Mouse (Mus musculus): ENCODE measurements around the gene Plekhm1.
A peak's percentile ranks its signal among the peaks of the same experiment; 100 is the strongest.

The Plekhm1 gene

DNA sequence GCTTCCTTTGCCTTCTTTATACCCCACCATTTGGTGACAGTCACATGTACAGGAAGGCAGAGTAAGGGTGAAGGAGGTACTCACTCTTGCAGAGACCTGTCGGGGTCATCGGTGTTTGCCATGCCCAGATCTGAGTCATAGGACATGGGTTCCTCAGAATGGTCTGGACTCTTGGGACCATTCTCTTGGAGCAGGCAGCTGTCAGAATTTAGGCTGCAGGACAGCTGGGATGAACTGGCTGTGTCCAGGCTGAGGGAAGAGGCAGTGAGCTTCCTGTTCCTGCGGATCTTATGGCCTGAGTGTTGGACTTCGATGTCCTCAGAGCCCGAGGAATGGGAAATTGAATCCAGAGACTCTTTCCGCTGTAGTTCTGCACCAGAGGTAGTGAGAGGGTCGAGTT is 17.9 kb downstream of the Plekhm1 start:
- no peak for ATAC-seq (ENCODE audit: low TSS enrichment)

DNA sequence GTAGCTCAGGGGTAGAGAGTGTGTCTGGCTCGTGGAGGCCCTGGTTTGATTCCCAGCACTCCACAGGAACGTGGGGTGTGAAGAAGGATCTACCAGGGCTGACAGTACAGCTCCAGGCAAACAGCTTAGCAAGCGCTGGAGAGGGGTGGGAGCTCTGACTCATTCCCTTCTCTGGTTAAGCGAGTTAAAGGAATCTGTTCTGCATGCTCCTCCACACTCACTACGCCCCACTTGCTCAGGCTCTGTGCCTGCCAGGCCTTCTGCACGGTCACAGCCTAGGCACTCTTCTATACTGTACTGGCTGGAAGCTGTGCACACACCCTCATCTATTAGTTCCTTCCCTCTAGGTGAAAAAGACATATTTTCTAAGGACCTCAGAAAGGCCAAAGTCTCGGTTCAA is 18.5 kb downstream of the Plekhm1 start:
- ATAC-seq (ENCODE audit: low TSS enrichment) = peak; percentile 59; the same call in 1 of the 2 replicates

GRCm38 (mm10) chr11:103387870-103388526 is 24.5 kb downstream of the Plekhm1 start:
- no peak for ATAC-seq (ENCODE audit: low TSS enrichment)

DNA sequence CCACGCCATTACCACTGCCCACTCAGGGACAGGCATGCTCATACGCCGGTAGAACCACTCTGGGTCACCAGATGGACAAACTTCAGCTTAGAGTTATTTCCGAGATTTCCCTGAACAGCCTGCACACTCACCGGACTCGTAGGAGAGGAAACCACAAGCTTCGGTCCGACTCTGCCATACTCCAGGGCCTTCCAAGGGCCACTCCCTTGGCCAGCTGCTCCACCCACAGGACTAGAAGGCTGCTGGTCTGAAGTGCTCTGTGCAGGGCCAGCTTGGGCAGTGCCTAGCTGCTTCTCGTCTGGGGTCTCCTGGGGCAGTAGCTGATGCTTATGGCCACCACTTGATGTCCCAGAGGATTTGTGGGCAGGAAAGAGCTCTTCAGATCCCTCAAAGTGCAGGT is 25.7 kb downstream of the Plekhm1 start:
- no peak for ATAC-seq (ENCODE audit: low TSS enrichment)

DNA sequence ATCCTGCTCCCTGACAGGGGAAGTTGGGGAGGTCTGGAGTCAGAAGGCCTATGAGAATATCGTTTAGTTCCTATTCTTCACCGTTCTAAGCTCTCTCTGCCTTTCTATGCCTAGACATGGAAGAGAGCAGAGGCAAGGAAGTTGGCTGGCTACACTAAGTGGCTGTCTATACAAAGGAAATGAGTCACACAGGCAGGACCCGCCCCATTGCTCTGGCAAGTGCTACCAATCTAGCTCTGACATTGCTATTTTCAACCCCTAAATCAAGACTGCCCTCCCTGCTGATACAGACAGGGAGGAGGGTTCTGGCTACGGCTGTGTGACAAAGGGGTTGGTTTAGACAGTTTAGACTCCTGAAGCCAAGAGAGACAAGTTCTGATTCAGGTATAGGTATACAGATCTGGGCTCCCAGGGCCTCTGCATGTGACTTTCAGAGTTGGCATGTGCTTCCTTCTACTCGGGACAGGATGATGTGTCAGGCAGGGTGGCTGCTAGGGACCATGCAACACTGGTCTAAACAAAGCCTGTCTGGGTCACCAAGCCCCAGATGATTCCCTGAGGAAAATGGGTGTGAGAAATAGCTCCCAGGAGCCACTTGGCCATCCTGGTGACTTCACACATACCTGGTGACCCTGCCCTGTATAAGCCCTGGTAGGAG is 30.4 kb downstream of the Plekhm1 start:
- peak; percentile 89 for ATAC-seq (ENCODE audit: low TSS enrichment)

GRCm38 (mm10) chr11:103381505-103381904 is 31.0 kb downstream of the Plekhm1 start:
- ATAC-seq (ENCODE audit: low TSS enrichment) = no peak

GRCm38 (mm10) chr11:103380460-103380859 is 32.0 kb downstream of the Plekhm1 start:
- no peak for ATAC-seq (ENCODE audit: low TSS enrichment)

- ATAC-seq (ENCODE audit: low TSS enrichment) = no peak
These were observed 34.1 kb downstream of the Plekhm1 start for GRCm38 (mm10) chr11:103378341-103378740.

DNA sequence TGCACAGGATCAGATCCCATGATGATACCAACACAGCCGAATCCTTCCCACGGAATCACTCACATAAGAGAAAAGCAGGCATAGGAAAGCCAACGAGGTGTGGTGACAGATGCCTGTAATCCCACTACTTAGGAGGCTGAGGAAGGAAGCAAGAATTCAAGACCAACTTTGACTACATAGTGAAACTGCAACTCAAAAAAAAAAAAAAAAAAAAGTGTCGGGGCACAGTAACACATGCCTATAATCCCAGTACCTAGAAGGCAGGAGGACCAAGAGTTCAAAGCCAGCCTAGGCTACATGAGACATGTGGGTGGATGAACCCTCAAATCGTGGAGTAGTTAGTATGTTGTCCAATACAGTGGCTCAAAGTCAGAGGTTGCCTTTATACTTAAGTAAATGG is 36.7 kb downstream of the Plekhm1 start:
- no peak for ATAC-seq (ENCODE audit: low TSS enrichment)

DNA sequence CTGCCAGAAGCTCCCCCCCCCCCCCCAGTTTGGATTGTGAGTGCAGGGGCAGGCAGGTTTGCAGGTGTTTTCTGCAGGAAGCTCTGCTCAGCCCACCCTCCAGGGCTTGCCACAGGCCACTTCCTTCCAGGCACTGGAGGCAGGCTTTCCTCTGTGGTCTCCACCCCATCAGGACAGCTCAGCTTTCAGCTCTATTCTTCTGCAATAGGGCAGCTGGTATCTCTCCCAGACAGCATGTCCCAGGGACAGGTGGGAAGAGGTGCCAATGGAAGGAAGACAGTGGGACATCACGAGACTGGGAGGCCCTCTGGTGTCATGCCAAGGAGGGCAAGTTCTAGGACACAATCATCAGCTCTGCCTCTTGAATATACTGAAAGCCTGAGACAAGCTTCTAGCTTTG is 37.2 kb downstream of the Plekhm1 start:
- no peak for ATAC-seq (ENCODE audit: low TSS enrichment)

- no peak for ATAC-seq (ENCODE audit: low TSS enrichment)
These were observed 38.6 kb downstream of the Plekhm1 start for GRCm38 (mm10) chr11:103373922-103374321.

DNA sequence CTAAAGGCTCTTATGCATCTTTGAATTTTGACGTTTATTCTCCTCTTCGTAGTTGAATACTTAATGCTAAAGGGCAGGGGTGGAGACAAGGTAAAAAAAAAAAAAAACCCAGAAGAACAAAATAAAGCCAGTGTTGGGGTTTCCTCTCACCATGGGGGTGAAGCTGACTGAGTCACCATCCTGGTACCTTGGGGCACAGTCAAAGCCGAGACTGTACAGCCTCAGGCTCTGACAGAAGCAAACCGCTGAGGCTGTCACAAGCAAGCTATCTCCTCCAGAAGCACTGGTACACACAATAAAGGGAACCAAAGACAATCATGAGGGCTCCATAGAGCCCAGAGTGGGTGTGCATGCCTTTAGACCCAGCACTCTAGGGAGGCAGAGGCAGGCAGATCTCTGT is 39.9 kb downstream of the Plekhm1 start:
- ATAC-seq (ENCODE audit: low TSS enrichment) = no peak

- ATAC-seq (ENCODE audit: low TSS enrichment) = peak; percentile 15; the same call in 1 of the 2 replicates
These were observed 40.4 kb downstream of the Plekhm1 start for GRCm38 (mm10) chr11:103372068-103372467.

DNA sequence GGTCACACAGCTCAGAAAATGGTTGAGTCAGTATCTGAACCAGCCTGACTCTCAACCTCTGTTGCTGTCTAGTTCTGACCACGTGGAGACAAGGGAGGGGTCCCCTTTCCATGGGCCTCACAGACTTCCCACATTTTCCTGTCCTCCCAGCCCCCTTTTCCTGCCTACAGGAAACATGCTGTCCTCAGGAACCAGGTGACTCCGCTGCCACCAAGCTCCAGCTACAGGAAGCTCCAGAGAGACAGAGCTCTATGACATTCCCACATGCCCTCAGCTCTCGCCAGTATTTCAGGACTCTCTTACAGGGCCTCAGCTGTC is 41.3 kb downstream of the Plekhm1 start:
- ATAC-seq (ENCODE audit: low TSS enrichment) = no peak

DNA sequence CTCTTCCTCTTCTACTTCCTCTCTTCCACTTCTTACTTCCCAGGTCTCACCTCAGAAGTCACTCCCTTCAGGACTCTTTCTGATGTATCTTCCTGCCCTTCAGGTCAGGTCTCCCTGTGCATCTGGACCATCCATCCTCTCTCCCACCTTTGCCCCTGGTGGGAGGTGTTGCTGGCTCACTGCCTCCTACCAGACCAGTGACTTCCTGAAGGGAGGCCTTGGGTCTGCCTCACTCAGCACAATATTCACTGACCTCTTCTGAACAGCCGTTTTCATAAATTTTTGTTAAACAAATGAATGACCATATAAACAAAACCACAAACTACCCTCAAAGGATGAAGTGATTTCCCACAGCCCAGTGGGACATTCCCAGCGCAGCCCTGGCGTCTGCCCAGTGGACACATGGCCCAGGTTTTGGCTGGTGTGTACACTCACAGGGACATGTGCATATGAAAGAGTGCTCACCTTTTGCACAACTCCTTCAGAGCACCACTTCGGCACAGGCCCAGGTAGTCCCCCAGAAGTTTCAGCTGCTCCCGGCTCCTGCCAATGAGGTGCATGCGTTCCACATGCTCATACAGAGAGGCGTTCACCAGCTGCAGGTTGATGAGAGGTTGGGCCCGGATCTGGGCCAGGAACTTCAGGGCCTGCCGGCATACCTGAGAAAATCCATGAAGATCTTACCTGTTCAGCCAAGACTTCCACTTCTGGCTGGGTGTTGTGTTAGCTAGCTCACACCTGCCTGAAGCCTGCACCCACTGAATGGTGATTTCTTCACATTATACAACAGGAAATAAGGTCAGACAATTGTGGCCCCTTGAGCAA is 41.9 kb downstream of the Plekhm1 start:
- no peak for ATAC-seq (ENCODE audit: low TSS enrichment)

- ATAC-seq (ENCODE audit: low TSS enrichment) = no peak
These were observed 47.0 kb downstream of the Plekhm1 start for GRCm38 (mm10) chr11:103365530-103365929.

- ATAC-seq (ENCODE audit: low TSS enrichment) = peak; percentile 11; the same call in 1 of the 2 replicates
These were observed 47.5 kb downstream of the Plekhm1 start for GRCm38 (mm10) chr11:103365022-103365421.

GRCm38 (mm10) chr11:103364335-103364734 is 48.2 kb downstream of the Plekhm1 start:
- no peak for ATAC-seq (ENCODE audit: low TSS enrichment)

DNA sequence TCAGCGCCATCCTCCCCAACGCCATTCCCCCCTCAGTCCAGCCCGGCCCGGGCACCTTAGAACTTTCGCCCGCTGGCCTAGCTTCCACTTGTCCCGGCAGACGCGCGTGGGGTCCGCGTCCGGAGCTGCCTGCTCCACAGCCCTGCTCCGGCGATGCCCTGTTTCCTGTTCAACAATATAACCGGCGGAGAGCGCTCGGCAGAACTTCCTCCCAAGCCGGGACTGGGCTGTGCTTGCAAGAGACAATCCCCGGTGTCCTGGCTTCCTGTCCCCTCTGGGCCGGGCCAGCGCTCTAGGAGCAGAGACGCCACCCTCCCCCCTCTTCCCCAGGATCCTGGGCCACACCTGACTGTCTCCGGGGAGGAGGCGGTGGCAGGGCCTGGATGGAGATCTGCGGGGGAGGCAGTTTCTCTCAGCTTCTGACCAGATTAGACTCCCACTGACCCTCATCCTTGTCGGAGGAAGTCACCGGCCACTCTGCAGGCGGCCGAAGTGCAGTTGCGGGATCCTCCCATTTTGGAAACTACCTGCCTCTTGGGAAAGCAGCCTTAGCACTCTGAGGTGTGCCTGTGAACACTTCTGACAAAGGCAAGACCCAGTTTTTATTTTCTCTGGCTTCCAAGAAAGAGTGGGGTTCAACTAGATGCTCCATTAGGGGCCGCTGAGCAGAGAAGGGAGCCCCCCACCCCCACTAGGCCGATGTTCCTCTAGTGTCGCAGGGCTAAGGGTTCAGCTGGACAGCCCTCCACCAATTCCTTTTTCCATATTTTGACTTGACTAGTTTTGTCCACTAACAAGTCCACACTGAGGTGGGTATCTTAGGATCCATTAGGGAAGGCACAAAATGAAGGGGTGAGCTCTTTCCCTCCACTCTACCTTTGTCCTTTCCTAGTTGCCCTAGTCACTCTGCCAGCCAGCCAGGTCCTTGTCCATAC is 49.0 kb downstream of the Plekhm1 start, which contains the start of gene Arhgap27:
Gene Arhgap27, minus strand, starts transcription at position 479 of the 935 bp plus-strand sequence.
- peak; percentile 11; the same call in 1 of the 2 replicates for ATAC-seq (ENCODE audit: low TSS enrichment)

- peak; percentile 11; the same call in 1 of the 2 replicates for ATAC-seq (ENCODE audit: low TSS enrichment)
These were observed 49.8 kb downstream of the Plekhm1 start for GRCm38 (mm10) chr11:103362521-103363181.

- ATAC-seq (ENCODE audit: low TSS enrichment) = no peak
These were observed 50.4 kb downstream of the Plekhm1 start for GRCm38 (mm10) chr11:103362054-103362432.

All from frontal cortex, adult (tissue).